Mouse (Mus musculus) C2C12 (cell line): ENCODE data around the gene Dusp22.

Source experiments
- CEBPB ChIP-seq: IDR thresholded peaks from one replicate; pipeline ENCODE4 v1.6.1; 2011; ENCODE audit warnings: low read depth, mild to moderate bottlenecking, control low read depth, moderate library complexity
- CTCF ChIP-seq: IDR thresholded peaks from one replicate; pipeline ENCODE4 v1.5.1; 2011; ENCODE audit not compliant: control insufficient read depth, insufficient read depth, insufficient read length
- FOSL1 ChIP-seq: IDR thresholded peaks from one replicate; pipeline ENCODE4 v1.8.0; 2011; ENCODE audit warnings: mild to moderate bottlenecking, low read length; ENCODE audit not compliant: poor library complexity, insufficient read depth, severe bottlenecking
- MAX ChIP-seq: IDR thresholded peaks from one replicate; pipeline ENCODE4 v1.6.1; 2011; ENCODE audit warnings: mild to moderate bottlenecking, control low read depth
- MYOD1 ChIP-seq: IDR thresholded peaks from one replicate; pipeline ENCODE4 v1.6.1; 2011; ENCODE audit warnings: low read depth; ENCODE audit not compliant: control insufficient read depth, insufficient read length
- MYOG ChIP-seq: IDR thresholded peaks from one replicate; pipeline ENCODE4 v1.6.1; 2011; ENCODE audit not compliant: control insufficient read depth, insufficient read length; ENCODE audit errors: extremely low read depth
- USF1 ChIP-seq: IDR thresholded peaks from one replicate; pipeline ENCODE4 v1.6.1; 2011; ENCODE audit warnings: low read depth, mild to moderate bottlenecking, control low read depth, moderate library complexity

DNA sequence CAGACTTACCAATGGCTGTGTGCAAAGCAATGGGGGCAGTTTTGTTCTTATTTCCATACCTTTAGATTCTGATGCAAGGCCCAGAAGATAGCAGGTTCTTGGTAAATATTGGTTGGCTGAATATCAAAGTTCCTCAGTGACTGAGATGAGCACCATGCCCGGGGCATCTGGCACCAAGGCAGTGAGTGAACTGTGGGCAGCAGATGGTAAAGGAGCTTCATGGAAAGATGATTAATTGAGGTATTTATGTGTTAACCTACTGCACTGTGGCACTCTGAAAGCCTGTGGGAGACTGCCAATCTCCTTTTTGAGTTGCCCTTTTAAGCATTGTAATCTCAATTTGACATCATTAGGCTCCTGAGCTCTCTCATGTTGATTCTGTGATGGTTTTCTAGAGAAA is 9.1 kb upstream of the Dusp22 start:
- TF ChIP-seq CTCF = no peak
- no peak for TF ChIP-seq MAX
- no peak for TF ChIP-seq CEBPB
- no peak for TF ChIP-seq USF1
- TF ChIP-seq MYOD1 = no peak
- no peak for TF ChIP-seq FOSL1
- no peak for TF ChIP-seq MYOG
